Mouse (Mus musculus) MEL (cell line): ENCODE results near the gene Zfp335. TPM values are rescaled to one million over a fixed set of nuclear protein-coding genes. Genes with fewer than 3 reads are reported as not detected.

Experiments used
- DNase-seq: peaks from one replicate; pipeline ENCODE4 v3.0.0; 2011; ENCODE audit warnings: low read depth, low spot score
- H3K27ac ChIP-seq: 2 replicates; pipeline ENCODE4 v1.5.1; 2012; ENCODE audit warnings: low read depth, mild to moderate bottlenecking, control low read depth, low read length, moderate library complexity; ENCODE audit not compliant: control insufficient read depth
- H3K27me3 ChIP-seq, 2 experiments: fragments of 150-350 bp in 1 of 2; sonication (generic) in 1 of 2; 2 replicates each; pipeline ENCODE4 v1.6.1; 2012; ENCODE audit warnings: low read length in 2 of 2, mild to moderate bottlenecking in 2 of 2, improper control_type of control experiment in 1 of 2, moderate library complexity in 1 of 2; ENCODE audit not compliant: insufficient read depth in 2 of 2, control insufficient read depth in 1 of 2
- H3K36me3 ChIP-seq, 2 experiments: 2 replicates each; pipeline ENCODE4 v1.6.1; 2012 to 2014; ENCODE audit warnings: low read length in 2 of 2, improper control_type of control experiment in 1 of 2, inconsistent platforms in 1 of 2, mild to moderate bottlenecking in 1 of 2; ENCODE audit not compliant: insufficient read depth in 2 of 2, control insufficient read depth in 1 of 2
- H3K4me1 ChIP-seq, 2 experiments: fragments of 150-350 bp in 1 of 2; sonication (generic) in 1 of 2; 2 replicates each; pipeline ENCODE4 v1.6.1; 2012; ENCODE audit warnings: low read length in 2 of 2, improper control_type of control experiment in 1 of 2, mild to moderate bottlenecking in 1 of 2; ENCODE audit not compliant: insufficient read depth in 2 of 2, control insufficient read depth in 1 of 2
- H3K4me3 ChIP-seq, 2 experiments: fragments of 150-350 bp in 1 of 2; sonication (generic) in 1 of 2; 2 replicates each; pipeline ENCODE4 v1.5.1; 2012; ENCODE audit warnings: low read depth in 2 of 2, low read length in 2 of 2, mild to moderate bottlenecking in 2 of 2, moderate library complexity in 2 of 2, control low read depth in 1 of 2, improper control_type of control experiment in 1 of 2; ENCODE audit not compliant: control insufficient read depth in 1 of 2, insufficient read depth in 1 of 2
- H3K79me2 ChIP-seq: 2 replicates; pipeline ENCODE4 v1.6.1; 2012; ENCODE audit warnings: mild to moderate bottlenecking, low read length, moderate library complexity; ENCODE audit not compliant: control insufficient read depth, poor library complexity, insufficient read depth
- H3K9ac ChIP-seq: 2 replicates; pipeline ENCODE4 v1.6.1; 2012; ENCODE audit warnings: low read depth, mild to moderate bottlenecking, control low read depth, low read length, moderate library complexity; ENCODE audit not compliant: control insufficient read depth, poor library complexity, severe bottlenecking
- H3K9me3 ChIP-seq: fragments of 150-350 bp; sonication (generic); replicated peaks from 2 replicates; pipeline ENCODE4 v1.6.1; 2012; ENCODE audit warnings: mild to moderate bottlenecking, low read length, improper control_type of control experiment, moderate library complexity; ENCODE audit not compliant: insufficient read depth
- CHD1 ChIP-seq: IDR thresholded peaks from 2 replicates; pipeline ENCODE4 v1.6.1; 2012; ENCODE audit warnings: low read depth, mild to moderate bottlenecking, inconsistent platforms, low read length, improper control_type of control experiment
- CHD2 ChIP-seq: IDR thresholded peaks from 2 replicates; pipeline ENCODE4 v1.6.1; 2011; ENCODE audit warnings: low read length, improper control_type of control experiment
- CTCF ChIP-seq, 3 experiments: IDR thresholded peaks in 2 of 3; conservative IDR thresholded peaks in 1 of 3; 2 replicates each; pipeline ENCODE4 v1.5.1; 2011 to 2012; ENCODE audit warnings: low read length in 3 of 3, low read depth in 2 of 3, mild to moderate bottlenecking in 2 of 3, improper control_type of control experiment in 1 of 3, inconsistent platforms in 1 of 3, mixed read lengths in 1 of 3, moderate library complexity in 1 of 3; ENCODE audit not compliant: control insufficient read depth in 1 of 3, insufficient read depth in 1 of 3, poor library complexity in 1 of 3, severe bottlenecking in 1 of 3
- E2F4 ChIP-seq: IDR thresholded peaks from 2 replicates; pipeline ENCODE4 v1.6.1; 2011; ENCODE audit warnings: low read depth, low read length, improper control_type of control experiment, borderline replicate concordance
- ELF1 ChIP-seq: IDR thresholded peaks from 2 replicates; pipeline ENCODE4 v1.6.1; 2014; ENCODE audit warnings: low read depth, mild to moderate bottlenecking, inconsistent platforms, low read length, improper control_type of control experiment, moderate library complexity
- EP300 ChIP-seq, 2 experiments: IDR thresholded peaks; 2 replicates each; pipeline ENCODE4 v1.6.1; 2011; ENCODE audit warnings: improper control_type of control experiment in 2 of 2, low read length in 2 of 2, low read depth in 1 of 2, mild to moderate bottlenecking in 1 of 2
- ETS1 ChIP-seq: IDR thresholded peaks from 2 replicates; pipeline ENCODE4 v1.6.1; 2012; ENCODE audit warnings: low read depth, mild to moderate bottlenecking, inconsistent platforms, low read length, improper control_type of control experiment, moderate library complexity
- GABPA ChIP-seq: IDR thresholded peaks from 2 replicates; pipeline ENCODE4 v1.6.1; 2012; ENCODE audit warnings: low read depth, mild to moderate bottlenecking, inconsistent platforms, low read length, improper control_type of control experiment, moderate library complexity
- GATA1 ChIP-seq: IDR thresholded peaks from 2 replicates; pipeline ENCODE4 v1.6.1; 2011; ENCODE audit warnings: low read depth, low read length, improper control_type of control experiment
- HCFC1 ChIP-seq: IDR thresholded peaks from 2 replicates; pipeline ENCODE4 v1.6.1; 2012; ENCODE audit warnings: low read depth, mild to moderate bottlenecking, inconsistent platforms, low read length, improper control_type of control experiment, moderate library complexity
- JUND ChIP-seq: IDR thresholded peaks from 2 replicates; pipeline ENCODE4 v1.6.1; 2011; ENCODE audit warnings: low read depth, mild to moderate bottlenecking, improper control_type of control experiment, low read length
- MAZ ChIP-seq: IDR thresholded peaks from 2 replicates; pipeline ENCODE4 v1.6.1; 2012; ENCODE audit warnings: low read depth, mild to moderate bottlenecking, inconsistent platforms, low read length, improper control_type of control experiment
- MEF2A ChIP-seq: IDR thresholded peaks from 2 replicates; pipeline ENCODE4 v1.6.1; 2014; ENCODE audit warnings: low read depth, mild to moderate bottlenecking, inconsistent platforms, low read length, improper control_type of control experiment; ENCODE audit not compliant: poor library complexity, insufficient replicate concordance, severe bottlenecking; ENCODE audit errors: extremely low read depth
- NELFE ChIP-seq: IDR thresholded peaks from 2 replicates; pipeline ENCODE4 v1.6.1; 2011; ENCODE audit warnings: low read depth, low read length, improper control_type of control experiment
- NRF1 ChIP-seq: IDR thresholded peaks from 2 replicates; pipeline ENCODE4 v1.6.1; 2014; ENCODE audit warnings: low read depth, mild to moderate bottlenecking, inconsistent platforms, low read length, improper control_type of control experiment, moderate library complexity; ENCODE audit not compliant: poor library complexity, insufficient read depth, severe bottlenecking
- POLR2A ChIP-seq, 2 experiments: IDR thresholded peaks; 2 replicates each; pipeline ENCODE4 v1.6.1; 2011 to 2012; ENCODE audit warnings: low read length in 2 of 2, mild to moderate bottlenecking in 2 of 2, control low read depth in 1 of 2, improper control_type of control experiment in 1 of 2, low read depth in 1 of 2, moderate library complexity in 1 of 2; ENCODE audit not compliant: control insufficient read depth in 1 of 2, insufficient read depth in 1 of 2, poor library complexity in 1 of 2
- POLR2AphosphoS5 ChIP-seq: IDR thresholded peaks from 2 replicates; pipeline ENCODE4 v1.6.1; 2012; ENCODE audit warnings: low read depth, borderline replicate concordance, mild to moderate bottlenecking, inconsistent platforms, low read length, moderate library complexity, mixed read lengths
- RAD21 ChIP-seq: IDR thresholded peaks from 2 replicates; pipeline ENCODE4 v1.6.1; 2011; ENCODE audit warnings: mild to moderate bottlenecking, low read depth, low read length, improper control_type of control experiment
- RCOR1 ChIP-seq: IDR thresholded peaks from 2 replicates; pipeline ENCODE4 v1.6.1; 2012; ENCODE audit warnings: low read depth, mild to moderate bottlenecking, inconsistent platforms, low read length, improper control_type of control experiment
- SIN3A ChIP-seq: IDR thresholded peaks from 2 replicates; pipeline ENCODE4 v1.6.1; 2012; ENCODE audit warnings: low read length, improper control_type of control experiment, inconsistent platforms
- SMC3 ChIP-seq: IDR thresholded peaks from 2 replicates; pipeline ENCODE4 v1.6.1; 2011; ENCODE audit warnings: low read depth, low read length, improper control_type of control experiment
- TAL1 ChIP-seq: IDR thresholded peaks from 2 replicates; pipeline ENCODE4 v1.6.1; 2012; ENCODE audit warnings: mild to moderate bottlenecking, inconsistent platforms, low read length, moderate library complexity, mixed read lengths
- UBTF ChIP-seq: IDR thresholded peaks from 2 replicates; pipeline ENCODE4 v1.6.1; 2012; ENCODE audit warnings: low read depth, mild to moderate bottlenecking, inconsistent platforms, low read length, improper control_type of control experiment, moderate library complexity, borderline replicate concordance; ENCODE audit not compliant: insufficient read depth
- USF2 ChIP-seq, 2 experiments: IDR thresholded peaks; 2 replicates each; pipeline ENCODE4 v1.6.1; 2011 to 2012; ENCODE audit warnings: improper control_type of control experiment in 2 of 2, low read length in 2 of 2, borderline replicate concordance in 1 of 2, inconsistent platforms in 1 of 2, low read depth in 1 of 2, mild to moderate bottlenecking in 1 of 2; ENCODE audit not compliant: insufficient read depth in 1 of 2
- polyA plus RNA-seq, 2 experiments: library from polyadenylated mRNA; stranded (reverse) in 1 of 2; unstranded in 1 of 2; fragments of >175 nt in 1 of 2; fragments of >200 nt in 1 of 2; gene quantifications; 2 replicates each; pipeline versions ENCODE4 v1.2.1 to v1.2.4; 2012; ENCODE audit warnings: low replicate concordance in 2 of 2, low read depth in 1 of 2; ENCODE audit not compliant: insufficient read length in 2 of 2, insufficient read depth in 1 of 2, missing spikeins in 1 of 2
- total RNA-seq: library from RNA; depleted of rRNA; stranded (reverse); fragments of 300-350 nt; gene quantifications from 2 replicates; pipeline ENCODE4 v1.2.3, GENCODE M21; 2012

Gene Zfp335
- total and polyA plus RNA-seq, 3 experiments: 12.6 to 24.1 TPM; not detected in 1

DNA sequence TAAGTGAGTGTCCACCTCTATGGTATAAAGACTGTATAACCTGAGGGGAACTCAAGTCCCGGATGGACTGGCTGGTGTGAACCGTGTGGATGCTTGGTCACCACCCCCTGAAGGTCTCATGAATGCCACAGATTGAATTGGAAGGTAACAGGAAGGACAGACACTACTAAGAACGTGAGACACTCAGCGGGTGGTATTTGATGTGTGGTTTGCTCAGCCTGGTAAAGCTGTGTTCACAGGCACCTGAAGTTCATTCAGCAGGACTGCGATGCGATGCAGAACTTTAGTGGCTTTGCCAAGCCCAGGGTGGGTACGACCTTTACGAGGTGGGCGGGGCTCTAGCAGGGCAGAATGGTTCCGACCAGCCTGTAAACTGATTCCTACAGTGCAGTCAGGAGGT lies 5.8 kb upstream of the Zfp335 start:
- H3K27ac ChIP-seq: no peak overlapping the region
- H3K9ac ChIP-seq: no peak overlapping the region
- no peak for TF ChIP-seq CTCF (IDR thresholded peaks at IDR 0.05 in 2 of 3, conservative IDR thresholded peaks at IDR 0.05 in 1 of 3; ENCODE audit: control insufficient read depth in 1 of 3, insufficient read depth in 1 of 3, low read depth in 2 of 3, low read length in 3 of 3, poor library complexity in 1 of 3, severe bottlenecking in 1 of 3)
- TF ChIP-seq MEF2A: no peak
- no peak for TF ChIP-seq CHD2
- no peak for TF ChIP-seq GABPA
- no peak for TF ChIP-seq ELF1
- no peak for TF ChIP-seq RCOR1
- no peak for TF ChIP-seq TAL1
- no peak for TF ChIP-seq MAZ
- TF ChIP-seq HCFC1: no peak
- H3K27me3 ChIP-seq: no peaks in the 10 kb centered on the region
- peaks cover 8 to 11% of the 10 kb centered on the region in 2 experiments for H3K4me1 ChIP-seq
- H3K36me3 ChIP-seq: peaks cover 0 to 12% of the 10 kb centered on the region in 2 experiments; a peak in 3 of 4 replicates
- peaks cover 2% of the 10 kb centered on the region for H3K79me2 ChIP-seq
- H3K9me3 ChIP-seq: no peaks in the 10 kb centered on the region
- H3K4me3 ChIP-seq: no peak overlapping the region
- no peak for DNase-seq

DNA sequence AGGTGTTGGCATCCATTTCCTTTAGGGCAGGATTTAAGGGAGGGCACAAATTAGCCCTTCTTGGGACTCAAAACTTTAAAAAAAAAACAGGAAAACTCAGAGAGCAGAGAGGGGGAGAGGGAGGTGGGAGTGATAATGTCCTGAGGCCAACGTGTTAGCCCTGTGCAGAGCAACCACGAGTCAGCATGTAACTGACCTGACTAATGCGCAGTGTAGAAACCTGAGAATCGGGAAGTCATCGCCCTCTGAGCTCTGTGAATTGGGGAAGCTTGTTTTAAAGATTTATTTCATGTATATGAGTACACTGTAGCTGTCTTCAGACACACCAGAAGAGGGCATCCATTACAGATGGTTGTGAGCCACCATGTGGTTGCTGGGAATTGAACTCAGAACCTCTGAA lies 5.3 kb upstream of the Zfp335 start:
- TF ChIP-seq GATA1 (no peak), JUND (no peak), NRF1 (no peak), SMC3 (no peak), CHD1 (no peak), ETS1 (no peak), USF2 (IDR thresholded peaks at IDR 0.05; ENCODE audit: borderline replicate concordance in 1 of 2, insufficient read depth in 1 of 2, low read depth in 1 of 2, low read length in 2 of 2) (no peak), EP300 (IDR thresholded peaks at IDR 0.05; ENCODE audit: low read depth in 1 of 2, low read length in 2 of 2) (no peak), UBTF (no peak), E2F4 (no peak), SIN3A (no peak), RAD21 (no peak), NELFE (no peak), POLR2A (IDR thresholded peaks at IDR 0.05; ENCODE audit: control insufficient read depth in 1 of 2, insufficient read depth in 1 of 2, low read depth in 1 of 2, low read length in 2 of 2, poor library complexity in 1 of 2) (no peak), POLR2AphosphoS5 (no peak), RCOR1 (no peak)
- no peak overlapping the region for H3K9ac ChIP-seq
- peaks cover 0 to 14% of the 10 kb centered on the region in 2 experiments; a peak in 3 of 4 replicates for H3K36me3 ChIP-seq
- H3K79me2 ChIP-seq: peaks cover 7% of the 10 kb centered on the region
- H3K27ac ChIP-seq: no peak overlapping the region
- DNase-seq: no peak
- no peaks in the 10 kb centered on the region for H3K9me3 ChIP-seq
- no peaks in the 10 kb centered on the region for H3K27me3 ChIP-seq
- H3K4me3 ChIP-seq: no peak overlapping the region
- peaks cover 8 to 12% of the 10 kb centered on the region in 2 experiments for H3K4me1 ChIP-seq
